Mouse (Mus musculus) erythroblast, embryonic 14.5 days (primary cell): Measurements from ENCODE around the gene S1pr4. TPM values are rescaled to one million over a fixed set of nuclear protein-coding genes. Genes with fewer than 3 reads are reported as not detected.

Experiments used
- H3K27me3 ChIP-seq: 2 replicates; pipeline ENCODE4 v1.6.1; 2012; ENCODE audit warnings: inconsistent platforms; ENCODE audit not compliant: control insufficient read depth
- H3K36me3 ChIP-seq: 2 replicates; pipeline ENCODE4 v1.6.1; 2012; ENCODE audit warnings: mild to moderate bottlenecking, inconsistent platforms; ENCODE audit not compliant: control insufficient read depth
- H3K4me1 ChIP-seq: 2 replicates; pipeline ENCODE4 v1.6.1; 2012; ENCODE audit warnings: inconsistent platforms; ENCODE audit not compliant: control insufficient read depth
- H3K4me3 ChIP-seq: replicated peaks from 2 replicates; pipeline ENCODE3; 2012; ENCODE audit warnings: moderate library complexity, mild to moderate bottlenecking, inconsistent platforms
- H3K9me3 ChIP-seq: 2 replicates; pipeline ENCODE4 v1.6.1; 2012; ENCODE audit warnings: low read length, inconsistent platforms, mixed read lengths; ENCODE audit not compliant: control insufficient read depth
- GATA1 ChIP-seq: IDR thresholded peaks from 2 replicates; pipeline ENCODE4 v1.6.1; 2012; ENCODE audit warnings: low read length, inconsistent platforms, mixed read lengths
- TAL1 ChIP-seq: IDR thresholded peaks from 3 replicates; pipeline ENCODE4 v1.6.1; 2012; ENCODE audit warnings: low read length, inconsistent platforms, mixed read lengths
- polyA plus RNA-seq: library from polyadenylated mRNA; stranded (reverse); fragments of >175 nt; gene quantifications from 2 replicates; pipeline ENCODE4 v1.2.3, GENCODE M21; 2012

Gene S1pr4
- polyA plus RNA-seq, 1 experiment, result 0.04 TPM

- H3K36me3 ChIP-seq, result no peaks in the 10 kb centered on the region
- no peak overlapping the region for H3K4me3 ChIP-seq
- peaks cover 2% of the 10 kb centered on the region; the same call in 1 of the 2 replicates for H3K9me3 ChIP-seq
- peaks cover 11% of the 10 kb centered on the region for H3K4me1 ChIP-seq
- H3K27me3 ChIP-seq, result peaks cover 94% of the 10 kb centered on the region
- no peak for TF ChIP-seq TAL1
- no peak for TF ChIP-seq GATA1
These were observed 42.9 kb downstream of the S1pr4 start for GRCm38 (mm10) chr10:81456983-81457563.

DNA sequence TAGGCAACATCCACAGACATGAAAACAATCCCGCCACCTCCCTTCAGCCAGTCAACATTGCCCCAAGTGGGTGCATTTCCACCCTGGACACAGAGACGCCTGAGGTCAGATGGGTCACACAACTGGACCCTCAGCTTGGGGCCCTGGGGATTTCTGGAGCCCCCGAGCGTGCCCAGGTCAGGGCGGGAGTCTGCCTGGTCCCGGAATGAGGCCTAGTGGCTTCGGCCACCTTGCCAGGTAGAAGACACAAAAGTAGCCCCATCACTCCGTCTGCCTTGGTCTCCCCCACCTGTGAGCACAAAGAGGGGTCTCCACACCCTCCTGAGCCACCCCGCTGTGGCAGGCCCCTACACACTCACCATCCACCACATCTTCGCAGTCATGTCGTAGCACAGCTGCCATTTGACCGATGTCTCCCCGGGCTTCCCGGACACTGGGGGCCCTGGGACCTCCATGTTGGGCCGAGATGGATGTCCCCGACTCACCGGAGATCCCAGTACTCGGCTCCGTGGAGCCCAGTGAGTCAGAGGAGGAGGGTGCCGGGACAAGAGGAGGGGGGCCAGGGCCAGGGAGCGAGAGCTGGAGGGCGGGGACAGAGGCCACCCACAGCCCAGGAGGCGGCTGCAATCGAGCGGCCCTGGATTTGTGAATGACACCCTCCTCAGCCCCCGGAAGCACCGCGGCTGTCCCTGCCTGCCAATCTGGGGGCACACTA is 44.6 kb downstream of the S1pr4 start, which contains the start of gene Nfic:
TSS of gene Nfic (minus strand) at position 455 of the 715 bp plus-strand sequence.
- Histone ChIP-seq H3K36me3 (no peaks in the 10 kb centered on the region), H3K4me3 (no peak within 1 kb of the TSS), H3K27me3 (peaks cover 94% of the 10 kb centered on the region), H3K9me3 (peaks cover 2% of the 10 kb centered on the region; the same call in 1 of the 2 replicates), H3K4me1 (peaks cover 9% of the 10 kb centered on the region)
- TF ChIP-seq GATA1 (no peak), TAL1 (no peak)

- Histone ChIP-seq H3K4me3 (no peak overlapping the region), H3K27me3 (peaks cover 88% of the 10 kb centered on the region), H3K9me3 (peaks cover 2% of the 10 kb centered on the region; the same call in 1 of the 2 replicates), H3K36me3 (no peaks in the 10 kb centered on the region), H3K4me1 (peaks cover 9% of the 10 kb centered on the region)
- no peak for TF ChIP-seq GATA1
- TF ChIP-seq TAL1, result no peak
These were observed 45.8 kb downstream of the S1pr4 start for GRCm38 (mm10) chr10:81454106-81454505.

GRCm38 (mm10) chr10:81452947-81453288 is 47.0 kb downstream of the S1pr4 start:
- Histone ChIP-seq H3K4me3 (no peak overlapping the region), H3K4me1 (peaks cover 9% of the 10 kb centered on the region), H3K27me3 (peaks cover 79% of the 10 kb centered on the region), H3K36me3 (no peaks in the 10 kb centered on the region), H3K9me3 (peaks cover 2% of the 10 kb centered on the region; the same call in 1 of the 2 replicates)
- TF ChIP-seq GATA1, result no peak
- no peak for TF ChIP-seq TAL1

GRCm38 (mm10) chr10:81452237-81452946 is 47.5 kb downstream of the S1pr4 start:
- Histone ChIP-seq H3K36me3 (no peaks in the 10 kb centered on the region), H3K4me1 (peaks cover 7% of the 10 kb centered on the region), H3K27me3 (peaks cover 74% of the 10 kb centered on the region), H3K9me3 (peaks cover 2% of the 10 kb centered on the region; the same call in 1 of the 2 replicates), H3K4me3 (no peak overlapping the region)
- no peak for TF ChIP-seq TAL1
- no peak for TF ChIP-seq GATA1

DNA sequence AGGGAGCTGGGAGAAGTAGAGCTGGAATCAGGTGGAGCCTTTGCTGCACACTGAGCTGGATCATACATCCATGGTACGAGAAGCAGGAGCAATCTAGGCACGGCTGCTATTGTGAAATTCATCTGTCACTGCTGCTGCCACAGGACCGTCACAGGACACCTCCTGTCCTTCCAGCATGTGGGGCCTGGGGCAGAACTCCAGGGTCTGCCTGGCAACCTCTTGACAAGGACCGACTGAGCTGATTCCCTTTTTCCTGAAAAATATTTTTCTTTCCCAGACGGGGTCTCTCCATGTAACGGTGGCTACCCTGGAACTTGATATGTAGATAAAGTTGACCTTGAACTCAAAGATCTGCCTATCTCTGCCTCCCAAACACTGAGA is 48.6 kb downstream of the S1pr4 start:
- Histone ChIP-seq H3K27me3 (peaks cover 64% of the 10 kb centered on the region), H3K4me3 (no peak overlapping the region), H3K4me1 (no peaks in the 10 kb centered on the region), H3K36me3 (no peaks in the 10 kb centered on the region), H3K9me3 (peaks cover 2% of the 10 kb centered on the region; the same call in 1 of the 2 replicates)
- no peak for TF ChIP-seq GATA1
- no peak for TF ChIP-seq TAL1

DNA sequence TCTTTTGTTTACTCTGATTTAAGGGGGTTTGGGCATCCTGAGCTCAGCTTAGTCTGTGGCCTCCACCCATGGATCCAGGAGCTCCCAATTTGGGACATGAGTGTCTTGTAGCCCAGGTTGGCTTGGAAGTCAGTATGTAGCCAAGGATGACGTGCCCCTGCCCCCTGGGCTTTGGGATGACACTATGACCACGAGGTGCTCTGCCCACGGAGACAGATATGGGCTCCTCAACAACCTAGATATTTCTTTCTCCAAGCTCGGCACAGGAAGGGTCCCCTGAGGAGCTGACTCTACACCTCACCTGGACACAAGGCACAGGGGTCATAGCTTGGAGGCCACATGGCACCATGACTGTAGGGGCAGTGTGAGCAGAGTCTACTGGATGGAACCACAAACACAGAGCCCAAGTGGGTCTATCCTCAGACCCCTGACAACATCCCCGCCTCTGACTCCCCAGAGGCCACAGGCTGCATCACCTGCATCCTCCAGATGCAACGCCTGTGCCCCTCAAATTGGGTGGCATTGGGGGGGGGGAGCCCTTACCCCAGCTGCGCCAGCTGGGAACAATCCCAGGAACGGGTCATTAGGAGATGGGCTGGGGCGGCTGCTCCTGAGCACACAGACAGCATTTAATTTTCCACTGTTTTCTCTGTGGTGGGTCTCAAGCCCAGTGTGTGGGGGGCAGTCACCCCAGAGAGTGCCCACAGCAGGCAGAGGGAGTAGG is 49.1 kb downstream of the S1pr4 start:
- H3K4me3 ChIP-seq, result no peak overlapping the region
- H3K4me1 ChIP-seq, result no peaks in the 10 kb centered on the region
- H3K36me3 ChIP-seq, result no peaks in the 10 kb centered on the region
- H3K9me3 ChIP-seq, result peaks cover 2% of the 10 kb centered on the region; the same call in 1 of the 2 replicates
- peaks cover 60% of the 10 kb centered on the region for H3K27me3 ChIP-seq
- TF ChIP-seq TAL1, result no peak
- TF ChIP-seq GATA1, result no peak

GRCm38 (mm10) chr10:81450140-81450539 is 49.8 kb downstream of the S1pr4 start:
- Histone ChIP-seq H3K36me3 (no peaks in the 10 kb centered on the region), H3K27me3 (peaks cover 54% of the 10 kb centered on the region)

More at GRCm38 (mm10) chr10:81450140-81450539, 49.8 kb downstream of the S1pr4 start:
- TF ChIP-seq GATA1, result no peak
- TF ChIP-seq TAL1, result no peak
- H3K4me1 ChIP-seq, result no peaks in the 10 kb centered on the region
- H3K9me3 ChIP-seq, result peaks cover 2% of the 10 kb centered on the region; the same call in 1 of the 2 replicates
- no peak overlapping the region for H3K4me3 ChIP-seq

Other genes with a start within 250 kb of the S1pr4 start
- gene Matk, start 247.2 kb downstream of the S1pr4 start, polyA plus RNA-seq, result 0.07 and 0.15 TPM in 2 replicates
- 43.8 and 44.0 TPM in 2 replicates for gene Mrpl54, start 233.2 kb downstream of the S1pr4 start, polyA plus RNA-seq
- 4.6 and 5.7 TPM in 2 replicates for gene Apba3, start 233.2 kb downstream of the S1pr4 start, polyA plus RNA-seq
- 0.01 and 0.02 TPM in 2 replicates for gene Tjp3, start 208.6 kb downstream of the S1pr4 start, polyA plus RNA-seq
- gene Pip5k1c, start 207.2 kb downstream of the S1pr4 start, polyA plus RNA-seq, result 4.0 and 4.5 TPM in 2 replicates
- 13.2 and 13.3 TPM in 2 replicates for gene Cactin, start 179.0 kb downstream of the S1pr4 start, polyA plus RNA-seq
- 0.04 TPM in 1 of 2 replicates, not detected in the other for gene Tbxa2r, start 171.4 kb downstream of the S1pr4 start, polyA plus RNA-seq
- gene Gipc3, start 156.9 kb downstream of the S1pr4 start, polyA plus RNA-seq, result 0.01 TPM in 1 of 2 replicates, not detected in the other
- gene Hmg20b, start 149.7 kb downstream of the S1pr4 start, polyA plus RNA-seq, result 52.7 and 55.8 TPM in 2 replicates
- 6.7 and 7.2 TPM in 2 replicates for gene Mfsd12, start 142.6 kb downstream of the S1pr4 start, polyA plus RNA-seq
- gene 4930404N11Rik, start 134.3 kb downstream of the S1pr4 start, polyA plus RNA-seq, result 3.2 and 5.6 TPM in 2 replicates
- gene Fzr1, start 121.6 kb downstream of the S1pr4 start, polyA plus RNA-seq, result 62.5 and 67.4 TPM in 2 replicates
- gene Dohh, start 115.7 kb downstream of the S1pr4 start, polyA plus RNA-seq, result 29.2 and 34.1 TPM in 2 replicates
- 0.08 and 0.20 TPM in 2 replicates for gene Gm48551, start 115.7 kb downstream of the S1pr4 start, polyA plus RNA-seq
- 0.26 and 0.80 TPM in 2 replicates for gene Gm48552, start 111.1 kb downstream of the S1pr4 start, polyA plus RNA-seq
- gene Smim24, start 107.1 kb downstream of the S1pr4 start, polyA plus RNA-seq, result 0.09 TPM in 1 of 2 replicates, not detected in the other
- 0.55 and 0.94 TPM in 2 replicates for gene Nfic, start 44.5 kb downstream of the S1pr4 start, polyA plus RNA-seq
- not detected in 2 replicates for gene Celf5, start 17.4 kb downstream of the S1pr4 start, polyA plus RNA-seq
- 6.2 and 7.9 TPM in 2 replicates for gene Ncln, start 3.7 kb downstream of the S1pr4 start, polyA plus RNA-seq
- 0.14 and 0.24 TPM in 2 replicates for gene Gna15, start 24.1 kb upstream of the S1pr4 start, polyA plus RNA-seq
- gene Gna11, start 45.1 kb upstream of the S1pr4 start, polyA plus RNA-seq, result 1.2 and 1.5 TPM in 2 replicates
- gene Aes, start 59.4 kb upstream of the S1pr4 start, polyA plus RNA-seq, result 152 and 158 TPM in 2 replicates
- gene Tle2, start 74.4 kb upstream of the S1pr4 start, polyA plus RNA-seq, result 0.09 and 0.10 TPM in 2 replicates
- gene Tle6, start 100.9 kb upstream of the S1pr4 start, polyA plus RNA-seq, result 0.27 and 0.28 TPM in 2 replicates
- gene BC025920, start 106.1 kb upstream of the S1pr4 start, polyA plus RNA-seq, result 0.05 and 0.07 TPM in 2 replicates
- gene Sirt6, start 127.7 kb upstream of the S1pr4 start, polyA plus RNA-seq, result 6.6 and 6.9 TPM in 2 replicates
- 0.18 and 0.21 TPM in 2 replicates for gene Ankrd24, start 128.4 kb upstream of the S1pr4 start, polyA plus RNA-seq
- gene Gm10778, start 148.9 kb upstream of the S1pr4 start, polyA plus RNA-seq, result 0.01 TPM in 2 replicates
- gene Zfp433, start 204.7 kb upstream of the S1pr4 start, polyA plus RNA-seq, result 0.08 TPM in 1 of 2 replicates, not detected in the other